ENCODE assay signal across 21 mouse cellular contexts in the genomic region with DNA sequence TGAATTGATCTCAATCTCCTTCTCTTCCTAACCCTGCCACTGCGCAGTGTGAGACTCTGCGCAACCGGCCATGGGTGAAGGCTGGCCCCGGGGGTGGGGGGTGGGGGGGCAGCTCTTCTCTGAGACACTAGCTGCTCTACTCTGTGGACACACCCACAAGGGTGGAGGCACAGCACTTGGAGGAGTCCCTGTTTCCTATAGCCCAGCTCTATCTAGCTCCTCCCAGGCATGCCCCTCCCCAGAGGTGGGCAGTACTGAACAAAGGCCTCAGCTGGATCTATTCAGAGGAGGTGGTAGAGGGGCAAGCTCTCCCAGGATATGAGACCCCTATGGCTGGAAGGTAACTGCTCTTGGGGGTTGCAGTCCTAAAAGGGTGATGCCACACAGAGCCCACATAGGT. TPM values are rescaled to one million over a fixed set of nuclear protein-coding genes. Genes with fewer than 3 reads are reported as not detected.
DNase-seq lines count a peak whose midpoint lies in the region; ATAC-seq and TF ChIP-seq lines count a peak whose summit lies in the region.
"Had no signal": no experiment of that assay in that cellular context is flagged by ENCODE, and none has a peak within 500 bp of the region (broad histone marks: within the 10 kb centered on the region; RNA-seq: fewer than 3 reads in every experiment).

No protein-coding gene starts in this region.

- no peaks in the 10 kb centered on the region for H3K9me3 ChIP-seq in embryonic facial prominence, embryonic 13.5 days
- H3K9me3 ChIP-seq in embryonic facial prominence, embryonic 10.5 days: no peaks in the 10 kb centered on the region
- H3K9me3 ChIP-seq in limb, embryonic 12.5 days: no peaks in the 10 kb centered on the region
- no peaks in the 10 kb centered on the region for H3K9me3 ChIP-seq in limb, embryonic 10.5 days (replicated peaks)
- H3K9me3 ChIP-seq in stomach, embryonic 15.5 days: no peaks in the 10 kb centered on the region
- H3K9me3 ChIP-seq in stomach, postnatal 0 days (ENCODE audit: control insufficient read depth, low read length): no peaks in the 10 kb centered on the region
- H3K9me3 ChIP-seq: forebrain, embryonic 15.5 days; heart, embryonic 10.5 days; megakaryocyte, embryonic 14.5 days had no signal

- no peak for DNase-seq in embryonic facial prominence, embryonic 10.5 days (ENCODE audit: low spot score)
- DNase-seq in limb, embryonic 10.5 days (ENCODE audit: low spot score): no peak
- no peak for DNase-seq in stomach, postnatal 0 days (ENCODE audit: low spot score)
- DNase-seq in ovary, adult 18-20 months (ENCODE audit: low spot score): no peak
- no peak for DNase-seq in spleen, adult 18-20 months
- DNase-seq: adrenal gland, postnatal 14 days; cerebellum, adult 11-12 months; cerebellum, postnatal 25 days; gastrocnemius, postnatal 36 days; heart, postnatal 4 days; left cerebral cortex, postnatal 4 days; lung, adult 2 months had no signal

- H3K4me2 ChIP-seq in embryonic facial prominence, embryonic 13.5 days: no peak overlapping the region
- H3K4me2 ChIP-seq in limb, embryonic 12.5 days: no peak overlapping the region
- no peak overlapping the region for H3K4me2 ChIP-seq in stomach, embryonic 15.5 days
- no peak overlapping the region for H3K4me2 ChIP-seq in stomach, postnatal 0 days (replicated peaks; ENCODE audit: low read depth)
- H3K4me2 ChIP-seq: forebrain, embryonic 15.5 days had no signal

- ATAC-seq in embryonic facial prominence, embryonic 13.5 days (ENCODE audit: insufficient number of reproducible peaks, insufficient read depth, low FRiP score, low TSS enrichment, low read depth): 0 out of 2 replicates have a peak, but pooled peaks have one; percentile 53
- ATAC-seq in limb, embryonic 12.5 days (ENCODE audit: insufficient number of reproducible peaks, insufficient read depth, low FRiP score, low TSS enrichment, low read depth): peak; percentile 50; the same call in 1 of the 2 replicates
- peak; percentile 33; the same call in 1 of the 2 replicates for ATAC-seq in stomach, embryonic 15.5 days (ENCODE audit: insufficient read depth, low FRiP score, low read depth)
- no peak for ATAC-seq in stomach, postnatal 0 days (ENCODE audit: low FRiP score, low TSS enrichment)
- ATAC-seq: activated CD4-positive, CD25-positive, alpha-beta regulatory T cell, adult 4 months; CD4-positive, CD25-positive, alpha-beta regulatory T cell, adult 4 months; forebrain, embryonic 15.5 days; inflammation-experienced regulatory T-cells, adult 6 months had no signal

- no peaks in the 10 kb centered on the region for H3K27me3 ChIP-seq in embryonic facial prominence, embryonic 13.5 days
- H3K27me3 ChIP-seq in embryonic facial prominence, embryonic 10.5 days (replicated peaks; ENCODE audit: low read depth, poor library complexity, severe bottlenecking): no peaks in the 10 kb centered on the region
- H3K27me3 ChIP-seq in limb, embryonic 12.5 days: no peaks in the 10 kb centered on the region
- H3K27me3 ChIP-seq in limb, embryonic 10.5 days (ENCODE audit: low read depth, poor library complexity, severe bottlenecking): no peaks in the 10 kb centered on the region
- no peaks in the 10 kb centered on the region for H3K27me3 ChIP-seq in stomach, embryonic 15.5 days (replicated peaks)
- no peaks in the 10 kb centered on the region for H3K27me3 ChIP-seq in stomach, postnatal 0 days (ENCODE audit: control insufficient read depth, insufficient read depth, low read length)
- H3K27me3 ChIP-seq: forebrain, embryonic 15.5 days had no signal

- H3K4me1 ChIP-seq in embryonic facial prominence, embryonic 13.5 days: peaks cover 10% of the 10 kb centered on the region; the same call in 1 of the 2 replicates
- peaks cover 6% of the 10 kb centered on the region; the same call in 1 of the 2 replicates for H3K4me1 ChIP-seq in embryonic facial prominence, embryonic 10.5 days
- peaks cover 5% of the 10 kb centered on the region; the same call in 1 of the 2 replicates for H3K4me1 ChIP-seq in limb, embryonic 12.5 days (replicated peaks)
- H3K4me1 ChIP-seq in limb, embryonic 10.5 days: peaks cover 9% of the 10 kb centered on the region
- peaks cover 3% of the 10 kb centered on the region; the same call in 1 of the 2 replicates for H3K4me1 ChIP-seq in stomach, embryonic 15.5 days
- no peaks in the 10 kb centered on the region for H3K4me1 ChIP-seq in stomach, postnatal 0 days (replicated peaks; ENCODE audit: control insufficient read depth, insufficient read depth)

- 63% methylated on average over 4 of the region's 4 CpGs for whole genome bisulfite sequencing in embryonic facial prominence, embryonic 13.5 days
- WGBS in embryonic facial prominence, embryonic 10.5 days: 74% methylated on average over 4 of the region's 4 CpGs
- 65% methylated on average over 4 of the region's 4 CpGs for WGBS in limb, embryonic 12.5 days
- 62% methylated on average over 4 of the region's 4 CpGs for WGBS in limb, embryonic 10.5 days
- 61% methylated on average over 4 of the region's 4 CpGs for WGBS in stomach, embryonic 15.5 days
- 75% methylated on average over 4 of the region's 4 CpGs for WGBS in stomach, postnatal 0 days

- no peak for TF ChIP-seq CTCF in stomach, postnatal 0 days (IDR thresholded peaks at IDR 0.05; ENCODE audit: low read depth)

- H3K9ac ChIP-seq in embryonic facial prominence, embryonic 13.5 days: 0 out of 2 replicates have a peak overlapping the region, but pooled peaks have one; percentile 36
- H3K9ac ChIP-seq in limb, embryonic 12.5 days (replicated peaks): no peak overlapping the region
- no peak overlapping the region for H3K9ac ChIP-seq in stomach, embryonic 15.5 days
- H3K9ac ChIP-seq in stomach, postnatal 0 days (ENCODE audit: low read length): no peak overlapping the region
- H3K9ac ChIP-seq: forebrain, embryonic 15.5 days had no signal

- TF ChIP-seq EP300 in stomach, postnatal 0 days (optimal IDR thresholded peaks at IDR 0.05): no peak

- no peaks in the 10 kb centered on the region for H3K36me3 ChIP-seq in embryonic facial prominence, embryonic 13.5 days
- no peaks in the 10 kb centered on the region for H3K36me3 ChIP-seq in embryonic facial prominence, embryonic 10.5 days (replicated peaks)
- no peaks in the 10 kb centered on the region for H3K36me3 ChIP-seq in limb, embryonic 12.5 days
- no peaks in the 10 kb centered on the region for H3K36me3 ChIP-seq in limb, embryonic 10.5 days
- H3K36me3 ChIP-seq in stomach, embryonic 15.5 days: no peaks in the 10 kb centered on the region
- no peaks in the 10 kb centered on the region for H3K36me3 ChIP-seq in stomach, postnatal 0 days (ENCODE audit: control insufficient read depth, insufficient read depth, low read length)
- H3K36me3 ChIP-seq: forebrain, embryonic 15.5 days; heart, embryonic 10.5 days had no signal

- H3K4me3 ChIP-seq in embryonic facial prominence, embryonic 13.5 days: no peak overlapping the region
- no peak overlapping the region for H3K4me3 ChIP-seq in embryonic facial prominence, embryonic 10.5 days
- no peak overlapping the region for H3K4me3 ChIP-seq in limb, embryonic 12.5 days (replicated peaks)
- H3K4me3 ChIP-seq in limb, embryonic 10.5 days: no peak overlapping the region
- H3K4me3 ChIP-seq in stomach, embryonic 15.5 days (replicated peaks): no peak overlapping the region
- H3K4me3 ChIP-seq in stomach, postnatal 0 days (ENCODE audit: low read depth, low read length): no peak overlapping the region
- H3K4me3 ChIP-seq: forebrain, embryonic 15.5 days; heart, embryonic 10.5 days; megakaryocyte, embryonic 14.5 days had no signal

- H3K27ac ChIP-seq in embryonic facial prominence, embryonic 13.5 days: no peak overlapping the region
- no peak overlapping the region for H3K27ac ChIP-seq in embryonic facial prominence, embryonic 10.5 days (replicated peaks)
- no peak overlapping the region for H3K27ac ChIP-seq in limb, embryonic 12.5 days
- no peak overlapping the region for H3K27ac ChIP-seq in limb, embryonic 10.5 days
- H3K27ac ChIP-seq in stomach, embryonic 15.5 days: no peak overlapping the region
- no peak overlapping the region for H3K27ac ChIP-seq in stomach, postnatal 0 days (replicated peaks)
- H3K27ac ChIP-seq: forebrain, embryonic 15.5 days; heart, embryonic 10.5 days had no signal

RNA-seq across cellular contexts. Expression of a gene that starts 9.2 kb away (rescaled TPM):
- 0.44 and 0.84 TPM in 2 replicates for polyA plus RNA-seq in embryonic facial prominence, embryonic 13.5 days (2015; fragmentation: Nextera tagmentation; extraction: Ambion mirVana)
- 1.4 and 2.3 TPM in 2 replicates for polyA plus RNA-seq in embryonic facial prominence, embryonic 10.5 days (2016; fragmentation: Nextera tagmentation; extraction: Ambion mirVana)
- 1.5 and 1.8 TPM in 2 replicates for polyA plus RNA-seq in limb, embryonic 12.5 days (2016; fragmentation: Nextera tagmentation; extraction: Ambion mirVana)
- polyA plus RNA-seq in limb, embryonic 10.5 days (2016; fragmentation: Nextera tagmentation; extraction: Ambion mirVana): 0.49 and 0.91 TPM in 2 replicates
- 1.1 and 1.3 TPM in 2 replicates for polyA plus RNA-seq in stomach, embryonic 15.5 days (2015; fragmentation: Nextera tagmentation; extraction: Ambion mirVana)
- polyA plus RNA-seq in stomach, postnatal 0 days (2015; fragmentation: Nextera tagmentation; extraction: Ambion mirVana): 2.0 and 2.7 TPM in 2 replicates

RNA-seq across cellular contexts. Expression of a gene that starts 27.3 kb away (rescaled TPM):
- 78.0 and 80.0 TPM in 2 replicates for polyA plus RNA-seq in embryonic facial prominence, embryonic 13.5 days (2015; fragmentation: Nextera tagmentation; extraction: Ambion mirVana)
- polyA plus RNA-seq in embryonic facial prominence, embryonic 10.5 days (2016; fragmentation: Nextera tagmentation; extraction: Ambion mirVana): 91.0 and 97.4 TPM in 2 replicates
- polyA plus RNA-seq in limb, embryonic 12.5 days (2016; fragmentation: Nextera tagmentation; extraction: Ambion mirVana): 96.5 and 100 TPM in 2 replicates
- 86.4 and 109 TPM in 2 replicates for polyA plus RNA-seq in limb, embryonic 10.5 days (2016; fragmentation: Nextera tagmentation; extraction: Ambion mirVana)
- 61.6 and 65.4 TPM in 2 replicates for polyA plus RNA-seq in stomach, embryonic 15.5 days (2015; fragmentation: Nextera tagmentation; extraction: Ambion mirVana)
- polyA plus RNA-seq in stomach, postnatal 0 days (2015; fragmentation: Nextera tagmentation; extraction: Ambion mirVana): 35.1 and 37.7 TPM in 2 replicates

RNA-seq across cellular contexts. Expression of a gene that starts 35.0 kb away (rescaled TPM):
- polyA plus RNA-seq in embryonic facial prominence, embryonic 13.5 days (2015; fragmentation: Nextera tagmentation; extraction: Ambion mirVana): 3.5 and 6.4 TPM in 2 replicates
- 0.17 TPM in 1 of 2 replicates, not detected in the other for polyA plus RNA-seq in embryonic facial prominence, embryonic 10.5 days (2016; fragmentation: Nextera tagmentation; extraction: Ambion mirVana)
- polyA plus RNA-seq in limb, embryonic 12.5 days (2016; fragmentation: Nextera tagmentation; extraction: Ambion mirVana): 16.9 and 24.6 TPM in 2 replicates
- 0.16 and 1.5 TPM in 2 replicates for polyA plus RNA-seq in limb, embryonic 10.5 days (2016; fragmentation: Nextera tagmentation; extraction: Ambion mirVana)
- 0.28 and 1.3 TPM in 2 replicates for polyA plus RNA-seq in stomach, embryonic 15.5 days (2015; fragmentation: Nextera tagmentation; extraction: Ambion mirVana)
- 0.55 and 1.1 TPM in 2 replicates for polyA plus RNA-seq in stomach, postnatal 0 days (2015; fragmentation: Nextera tagmentation; extraction: Ambion mirVana)
- polyA plus RNA-seq: activated CD4-positive, CD25-positive, alpha-beta regulatory T cell, adult 4 months; CD4-positive, CD25-positive, alpha-beta regulatory T cell, adult 4 months; inflammation-experienced regulatory T-cells, adult 6 months had no signal

RNA-seq across cellular contexts. Expression of a gene that starts 42.2 kb away (rescaled TPM):
- polyA plus RNA-seq in embryonic facial prominence, embryonic 13.5 days (2015; fragmentation: Nextera tagmentation; extraction: Ambion mirVana): 2.9 and 4.3 TPM in 2 replicates
- 2.1 and 3.0 TPM in 2 replicates for polyA plus RNA-seq in embryonic facial prominence, embryonic 10.5 days (2016; fragmentation: Nextera tagmentation; extraction: Ambion mirVana)
- 11.8 and 12.3 TPM in 2 replicates for polyA plus RNA-seq in limb, embryonic 12.5 days (2016; fragmentation: Nextera tagmentation; extraction: Ambion mirVana)
- 3.5 and 9.1 TPM in 2 replicates for polyA plus RNA-seq in limb, embryonic 10.5 days (2016; fragmentation: Nextera tagmentation; extraction: Ambion mirVana)
- polyA plus RNA-seq in stomach, embryonic 15.5 days (2015; fragmentation: Nextera tagmentation; extraction: Ambion mirVana): 3.0 and 3.8 TPM in 2 replicates
- 1.4 and 3.4 TPM in 2 replicates for polyA plus RNA-seq in stomach, postnatal 0 days (2015; fragmentation: Nextera tagmentation; extraction: Ambion mirVana)
- polyA plus RNA-seq: activated CD4-positive, CD25-positive, alpha-beta regulatory T cell, adult 4 months; inflammation-experienced regulatory T-cells, adult 6 months had no signal
